Mouse (Mus musculus): Measurements from ENCODE around the gene Cnot1.
"Not testable (repeated sequence)": the region's sequence is repeated elsewhere in the genome, so short reads cannot be mapped to it uniquely, and the experiment has no call there.

Cnot1 gene

DNA sequence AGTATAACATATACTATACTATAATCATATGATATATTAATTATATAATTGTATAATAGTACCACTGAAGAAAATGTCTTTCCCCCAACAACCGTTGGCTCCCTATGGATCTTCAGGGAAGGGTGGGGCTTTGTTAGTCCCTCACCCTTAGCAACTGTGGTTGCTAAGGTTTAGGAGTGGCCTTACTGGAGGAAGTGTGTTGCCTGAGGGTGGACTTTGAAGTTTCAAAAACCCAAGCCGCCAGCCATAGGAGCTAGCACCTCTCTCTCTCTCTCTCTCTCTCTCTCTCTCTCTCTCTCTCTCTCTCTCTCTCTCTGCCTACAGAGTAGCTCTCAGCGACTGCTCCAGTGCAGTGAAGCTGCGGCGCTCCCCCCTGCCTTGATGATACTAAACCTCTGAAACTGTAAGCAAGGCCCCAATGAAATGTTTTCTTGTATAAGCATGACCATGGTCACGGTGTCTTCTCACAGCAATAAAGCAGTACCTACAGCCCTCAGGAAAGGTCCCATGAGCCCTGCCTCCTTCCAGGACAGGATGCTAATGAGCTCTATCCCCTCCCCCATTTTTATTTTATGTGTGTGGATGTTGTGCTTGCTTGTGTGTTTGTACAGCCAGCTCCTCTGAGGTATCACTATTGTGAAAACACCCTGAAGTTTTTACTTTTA, 8.9 kb upstream of the Cnot1 start:
- no peak for DNase-seq

DNA sequence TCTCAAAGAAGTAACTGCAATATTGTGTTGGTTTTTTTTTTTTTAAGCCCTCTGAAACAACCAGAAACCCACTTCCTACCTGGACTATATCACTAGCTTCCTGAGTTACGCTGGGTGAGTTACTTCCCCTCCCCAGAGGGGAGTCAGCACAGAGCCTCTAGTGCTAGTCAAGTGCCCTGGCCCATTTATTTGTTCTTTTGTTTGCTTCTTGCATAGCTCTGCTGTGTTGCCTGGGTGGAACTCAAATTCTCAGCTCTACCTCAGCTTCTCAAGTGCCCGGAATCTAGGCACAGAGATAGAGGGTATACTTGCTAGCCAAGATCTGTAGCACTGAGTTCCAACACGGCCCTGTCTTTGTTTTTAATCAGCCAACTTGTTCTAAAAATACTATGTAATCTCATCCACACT, 2.9 kb upstream of the Cnot1 start:
- DNase-seq = no peak

DNA sequence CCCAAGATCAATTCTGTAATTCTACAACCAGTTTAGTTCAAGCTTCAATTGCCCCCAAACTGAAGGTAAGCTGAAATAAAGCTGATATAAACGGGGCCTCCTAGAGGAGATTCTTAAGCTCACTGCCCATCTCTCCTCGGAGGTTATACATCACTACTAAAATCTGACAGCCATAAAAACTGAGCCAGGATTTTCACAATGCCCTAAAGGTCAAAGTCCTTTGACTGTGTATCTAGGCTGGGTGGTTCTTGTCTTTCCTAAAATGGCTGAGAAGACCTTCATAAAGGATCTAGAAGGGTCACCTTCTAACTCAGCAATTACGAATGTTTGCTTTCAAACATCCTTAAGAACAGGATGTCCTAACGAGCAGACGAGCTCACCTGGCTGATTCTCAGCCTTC, 1.9 kb upstream of the Cnot1 start:
- no peak for DNase-seq

DNA sequence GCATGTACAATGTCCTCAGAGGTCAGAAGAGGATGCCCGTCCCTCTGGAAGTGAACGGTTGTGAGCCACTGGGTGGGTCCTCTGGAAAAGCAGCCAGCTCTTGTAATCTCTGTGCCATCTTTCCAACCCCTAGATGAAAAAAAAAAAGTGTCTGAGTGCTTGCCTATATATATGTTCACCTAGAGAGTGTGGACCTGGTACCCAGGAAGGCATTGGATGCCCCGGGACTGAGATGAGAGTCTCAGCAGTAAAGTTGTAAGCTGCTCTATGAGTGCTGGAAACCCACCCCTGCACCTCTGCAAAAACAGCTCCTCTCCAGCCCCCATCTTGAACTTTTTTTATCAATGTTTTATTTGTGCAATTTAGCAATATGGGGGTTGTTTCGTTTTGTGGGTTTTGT, 1.4 kb upstream of the Cnot1 start:
- no peak for DNase-seq

DNA sequence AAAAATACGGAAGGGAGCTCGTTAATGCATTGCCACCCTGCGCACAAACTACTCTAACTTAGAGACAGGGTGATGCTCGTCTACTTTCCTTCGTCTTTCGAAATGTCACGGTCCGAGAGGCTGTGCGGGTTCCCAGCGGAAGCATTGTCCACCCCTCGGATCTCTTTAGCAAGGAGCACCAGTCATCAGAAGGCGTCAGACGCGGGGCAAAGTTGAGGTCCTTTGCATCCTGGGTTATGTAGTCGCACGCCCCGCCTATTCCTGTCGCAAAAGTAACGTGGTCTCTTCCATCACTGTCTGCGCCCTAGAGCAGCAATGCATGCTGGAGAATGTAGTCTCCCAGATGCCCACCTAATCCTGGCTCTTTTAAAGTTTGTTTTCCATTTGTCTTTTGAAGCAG, 597 bp upstream of the Cnot1 start:
- DNase-seq = peak; percentile 92 to 96

DNA sequence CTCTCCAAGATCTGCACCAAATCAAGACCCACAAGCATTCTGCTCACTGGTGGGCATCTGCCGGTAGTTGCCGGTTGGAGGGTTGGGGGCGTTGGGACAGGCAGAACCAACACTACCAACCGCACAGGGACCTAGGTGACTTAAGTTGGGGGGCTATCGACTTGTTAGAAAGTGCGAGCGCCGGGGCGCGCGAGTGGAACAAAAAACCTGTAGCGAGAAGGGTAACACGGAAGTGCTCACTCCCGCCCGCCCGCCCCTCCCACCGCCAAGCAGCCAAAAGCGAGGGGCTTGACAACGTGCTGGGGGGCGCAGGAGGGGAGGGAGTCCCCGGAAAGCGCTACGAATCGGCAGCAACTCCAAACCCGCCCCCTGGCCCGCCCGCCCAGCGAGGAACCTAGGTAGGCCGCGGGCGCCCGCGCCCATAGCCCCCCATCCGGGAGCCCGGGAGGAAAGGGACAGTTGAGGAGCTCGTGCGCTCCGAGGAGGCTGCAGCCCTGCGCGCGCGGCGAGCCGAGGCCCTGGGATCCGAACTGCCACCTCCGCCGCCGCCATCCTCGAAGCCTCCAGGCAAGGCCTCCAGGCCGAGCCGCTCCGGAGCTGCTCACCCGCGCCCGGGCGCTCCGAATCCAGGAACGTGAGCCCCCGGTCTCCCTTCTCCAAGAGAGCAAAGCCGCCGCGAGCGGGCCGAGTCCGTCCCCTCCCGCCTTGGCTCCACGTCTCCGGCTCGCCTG, 638 bp downstream of the Cnot1 start:
- DNase-seq = peak; percentile 61 to 74

DNA sequence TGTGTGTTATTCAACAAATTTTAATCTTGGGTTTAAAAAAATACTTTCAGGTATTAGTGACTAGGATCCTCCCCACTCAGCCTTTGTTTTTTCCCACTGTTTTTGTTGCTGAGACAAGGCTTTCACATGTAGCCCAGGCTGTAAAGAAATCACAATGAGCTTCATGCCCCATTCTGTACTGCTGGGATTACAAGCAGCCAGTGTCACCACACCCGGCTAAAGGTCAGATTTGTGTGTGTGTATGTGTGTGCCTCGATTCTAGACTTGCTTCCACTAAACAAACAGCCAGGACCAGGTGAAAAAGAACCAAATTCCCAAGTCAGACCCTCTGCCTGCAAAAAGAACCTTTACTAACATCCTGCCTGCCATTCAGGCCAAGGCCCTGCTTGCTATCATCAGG, 1.8 kb downstream of the Cnot1 start:
- no peak for DNase-seq

DNA sequence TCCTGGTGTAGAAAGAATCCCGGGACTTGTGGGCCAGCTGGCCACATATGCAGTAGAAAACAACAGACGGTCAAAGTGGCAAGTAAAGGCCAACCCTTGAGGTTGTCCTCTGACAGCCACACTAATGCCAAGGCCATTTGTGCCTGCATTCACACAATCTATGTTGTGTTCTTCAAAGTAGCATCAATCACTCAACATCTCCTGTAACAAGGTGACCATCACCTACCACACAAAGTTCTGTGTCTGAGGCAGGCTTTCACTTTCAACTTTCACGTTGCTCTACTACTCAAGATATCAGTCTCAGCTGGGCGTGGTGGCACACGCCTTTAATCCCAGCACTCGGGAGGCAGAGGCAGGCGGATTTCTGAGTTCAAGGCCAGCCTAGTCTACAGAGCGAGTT, 5.0 kb downstream of the Cnot1 start:
- no peak for DNase-seq

DNA sequence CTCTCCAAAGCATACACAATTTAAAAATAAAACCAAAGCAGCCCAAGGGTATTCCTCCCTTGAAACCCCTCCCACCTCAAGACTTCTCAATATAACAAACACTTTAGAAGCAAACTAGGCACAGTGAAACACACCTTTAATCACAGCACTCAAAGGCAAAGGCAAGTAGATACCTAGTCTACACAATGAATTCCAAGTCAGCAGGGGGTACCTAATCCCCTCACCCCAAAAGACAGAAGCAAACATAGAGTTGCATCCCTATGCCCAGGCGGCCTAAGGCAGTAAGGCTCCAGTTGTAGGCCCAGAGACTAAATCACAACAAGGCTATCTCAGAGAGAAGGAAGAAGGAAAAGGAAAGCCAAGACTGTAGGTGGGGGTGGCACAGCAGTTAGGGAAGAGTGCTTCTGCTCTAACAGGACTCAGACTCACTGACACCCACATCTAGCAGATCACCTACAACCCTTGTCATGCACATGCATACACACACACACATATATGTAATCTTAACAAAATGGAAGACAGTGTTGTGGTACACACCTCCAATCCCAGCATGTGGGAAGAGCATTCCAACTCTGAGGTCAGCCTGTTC, 5.7 kb downstream of the Cnot1 start:
- DNase-seq = no peak

DNA sequence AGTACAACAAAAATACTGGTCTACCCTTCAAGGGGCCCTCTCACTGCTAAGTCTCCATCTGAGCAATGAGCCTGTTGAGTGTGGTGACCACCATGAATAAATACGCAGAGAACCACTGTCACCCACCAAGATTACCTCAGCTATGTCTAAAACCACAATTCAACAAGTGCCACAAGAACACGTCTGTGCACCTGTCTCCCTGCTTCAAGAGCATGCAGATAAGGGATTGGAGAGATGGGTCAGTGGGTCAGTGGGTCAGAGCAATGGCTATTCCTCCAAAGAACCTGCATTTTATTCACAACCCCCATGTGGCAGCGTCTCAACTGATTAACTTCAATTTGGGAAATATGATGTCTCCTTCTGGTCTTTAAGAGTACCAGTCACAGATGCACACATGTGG, 6.9 kb downstream of the Cnot1 start:
- DNase-seq = no peak

DNA sequence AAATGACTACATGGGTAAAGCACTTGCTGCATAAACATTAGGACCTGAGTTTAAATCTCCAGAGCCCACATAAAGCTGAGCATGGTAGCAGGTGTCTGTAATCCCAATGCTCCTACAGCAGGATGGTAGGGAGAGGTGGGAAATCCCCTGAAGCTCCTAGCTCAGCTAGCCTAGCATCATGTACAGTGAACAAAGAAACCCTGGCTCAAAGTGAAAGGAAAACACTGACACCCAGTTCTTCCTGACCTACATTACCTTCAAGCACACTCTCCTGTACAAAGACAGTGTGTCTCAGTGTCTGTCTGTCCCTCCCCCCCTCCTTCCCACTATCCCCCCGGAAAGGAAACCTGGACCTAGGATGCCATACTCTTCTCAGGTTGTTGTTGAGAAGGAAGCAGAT, 7.4 kb downstream of the Cnot1 start:
- no peak for DNase-seq

DNA sequence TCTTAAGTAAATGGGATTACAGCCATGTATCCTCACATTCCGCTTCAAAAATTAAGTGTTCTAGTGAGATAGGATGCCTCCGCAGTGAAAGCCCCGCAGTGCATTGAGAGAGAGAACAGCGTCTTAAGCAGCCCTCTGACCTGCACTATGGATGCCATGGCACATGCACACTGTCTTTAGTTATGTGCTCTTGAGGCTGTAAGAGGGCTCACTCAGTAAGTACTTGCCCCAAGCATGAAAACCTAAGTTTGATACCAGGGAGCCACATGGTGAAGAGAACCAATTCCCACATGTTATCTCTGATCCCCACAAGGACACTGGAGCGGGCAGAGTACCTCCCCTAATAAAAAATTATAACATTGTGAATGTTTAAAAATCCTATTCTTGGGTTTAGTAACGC, 8.1 kb downstream of the Cnot1 start:
- DNase-seq = no peak

DNA sequence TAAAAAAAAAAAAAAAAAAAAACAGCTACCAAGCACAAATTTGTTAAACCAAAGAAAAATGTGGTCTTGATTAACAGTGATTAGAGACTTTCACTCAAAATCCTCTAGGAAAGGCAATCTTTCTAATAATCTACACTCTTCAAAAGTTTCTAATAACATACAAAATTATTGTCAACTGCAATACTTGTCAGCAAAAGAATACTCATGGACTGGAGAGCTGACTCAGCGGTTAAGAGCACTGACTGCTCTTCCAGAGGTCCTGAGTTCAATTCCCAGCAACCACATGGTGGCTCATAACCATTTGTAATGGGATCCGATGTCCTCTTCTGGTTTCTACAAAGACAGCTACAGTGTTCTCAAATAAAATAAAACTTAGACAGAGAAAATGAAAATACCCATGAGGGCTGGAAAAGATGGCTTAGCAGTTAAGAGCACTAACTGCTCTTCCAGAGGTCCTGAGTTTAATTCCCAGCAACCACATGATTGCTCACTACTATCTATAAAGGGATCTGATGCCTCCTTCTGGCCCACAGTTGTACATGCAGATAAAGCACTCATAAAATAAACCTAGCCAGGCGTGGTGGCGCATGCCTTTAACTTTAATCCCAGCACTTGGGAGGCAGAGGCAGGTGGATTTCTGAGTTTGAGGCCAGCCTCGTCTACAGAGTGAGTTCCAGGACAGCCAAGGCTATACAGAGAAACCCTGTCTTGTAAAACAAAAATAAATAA, 11.8 kb downstream of the Cnot1 start:
- not testable (repeated sequence) for DNase-seq

DNA sequence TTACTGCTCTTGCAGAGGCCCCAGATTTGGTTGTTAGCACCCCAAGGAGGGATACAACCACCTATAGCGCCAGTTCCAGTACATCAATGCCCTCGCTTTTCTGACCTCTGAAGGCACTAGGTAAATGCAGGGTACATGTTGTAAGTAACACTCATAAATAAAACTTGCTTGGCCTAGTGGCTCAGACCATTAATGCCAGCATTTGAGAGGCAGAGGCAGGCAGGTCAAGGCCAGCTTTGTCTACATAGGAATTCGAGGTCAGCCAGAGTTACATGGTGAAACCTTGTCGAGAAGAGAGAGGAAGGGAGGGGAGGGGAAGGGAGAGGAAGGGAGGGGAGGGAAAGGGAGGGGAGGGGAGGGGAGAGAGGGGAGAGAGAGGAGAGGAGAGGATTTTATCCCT, 21.7 kb downstream of the Cnot1 start:
- DNase-seq = no peak

DNA sequence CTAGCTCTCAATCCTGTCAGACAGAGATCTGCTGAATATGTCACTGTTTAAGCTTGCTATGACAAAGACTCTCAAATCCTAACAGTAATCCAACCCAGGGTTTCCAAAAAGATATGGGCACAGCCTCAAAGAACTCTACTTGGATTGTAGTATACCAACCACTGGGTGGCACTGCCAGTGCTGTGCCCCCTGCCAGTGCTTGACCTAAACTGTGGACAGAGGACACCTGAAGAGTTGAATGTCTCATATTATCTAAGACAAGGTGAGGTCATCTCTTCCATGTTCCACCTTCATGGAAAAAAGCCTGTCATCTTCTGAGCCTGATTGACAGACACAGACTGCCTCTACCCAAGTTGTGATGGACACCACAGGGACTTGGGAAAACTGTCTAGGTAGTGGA, 24.6 kb downstream of the Cnot1 start:
- no peak for DNase-seq

DNA sequence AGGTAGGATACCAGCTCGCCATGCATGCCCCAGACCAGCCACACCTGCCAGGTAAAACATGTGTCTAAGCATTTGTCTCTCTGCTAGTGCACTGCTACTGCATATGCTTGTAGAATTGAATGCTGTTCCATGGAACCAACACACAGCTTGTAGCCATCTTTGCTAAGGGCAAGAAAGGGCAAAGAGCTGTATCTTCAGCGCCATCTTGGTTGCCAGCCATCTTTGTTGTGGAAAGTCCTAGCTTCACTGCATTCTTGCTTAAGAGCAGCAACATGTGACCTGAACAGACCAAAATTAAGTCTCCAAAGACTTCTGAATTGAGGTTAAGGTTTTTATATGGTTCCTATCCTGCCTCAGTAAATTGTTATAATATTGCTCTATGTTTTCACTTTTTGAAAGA, 25.5 kb downstream of the Cnot1 start:
- DNase-seq = no peak

DNA sequence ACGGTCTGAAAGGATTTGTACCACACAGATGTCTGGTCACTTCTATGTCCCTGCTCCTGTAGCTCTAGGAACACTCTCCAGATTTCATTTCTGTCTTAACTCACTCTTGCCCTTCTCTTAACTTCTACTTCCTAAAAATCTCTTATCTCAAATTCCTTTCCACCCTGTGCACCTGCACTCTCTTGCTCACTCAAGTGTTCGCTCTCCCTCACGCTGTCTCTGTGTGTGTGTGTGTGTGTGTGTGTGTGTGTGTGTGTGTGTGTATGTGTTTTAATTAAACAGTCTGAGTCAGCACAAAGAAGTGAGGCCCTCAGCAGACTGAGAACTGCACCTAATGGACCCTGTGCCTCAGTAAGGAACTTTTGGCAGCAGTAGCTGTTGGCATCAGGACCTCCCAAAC, 26.2 kb downstream of the Cnot1 start:
- DNase-seq = no peak

DNA sequence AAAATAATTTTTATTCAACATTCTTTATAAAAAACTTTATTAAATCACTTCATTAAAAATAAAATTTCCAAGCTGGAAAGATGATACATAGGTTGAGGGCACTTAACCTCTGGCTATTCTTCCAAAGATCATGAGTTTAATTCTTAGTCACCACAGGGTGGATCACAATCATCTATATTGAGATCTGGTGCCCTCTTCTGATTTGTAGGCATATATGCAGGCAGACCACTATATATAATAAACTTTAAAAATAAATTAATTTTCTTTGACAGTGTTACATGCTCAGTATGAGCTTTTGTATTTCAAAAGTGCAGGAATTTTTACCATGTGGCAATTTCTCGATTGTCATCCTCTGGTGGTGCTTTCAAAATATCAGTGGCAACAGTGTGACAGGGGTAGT, 43.1 kb downstream of the Cnot1 start:
- DNase-seq = no peak

DNA sequence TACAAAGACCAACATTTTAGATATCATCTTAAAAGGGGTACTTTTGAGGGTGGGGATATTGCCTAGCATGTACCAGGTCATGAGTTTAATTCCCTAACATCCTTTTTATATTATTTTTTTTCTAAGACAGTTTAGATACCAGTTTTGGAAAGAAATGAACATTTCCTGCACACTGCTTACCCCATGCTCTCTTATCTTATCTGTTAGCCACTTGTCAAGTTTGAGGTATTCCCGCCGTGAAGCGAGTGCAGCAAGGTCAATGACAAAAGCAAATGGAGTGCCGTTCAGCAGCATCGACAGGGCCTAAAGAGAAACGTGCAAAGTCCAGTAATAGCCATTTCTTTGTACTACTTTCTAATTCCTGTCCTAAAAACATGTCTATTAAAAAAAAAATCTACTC, 46.9 kb downstream of the Cnot1 start:
- no peak for DNase-seq

DNA sequence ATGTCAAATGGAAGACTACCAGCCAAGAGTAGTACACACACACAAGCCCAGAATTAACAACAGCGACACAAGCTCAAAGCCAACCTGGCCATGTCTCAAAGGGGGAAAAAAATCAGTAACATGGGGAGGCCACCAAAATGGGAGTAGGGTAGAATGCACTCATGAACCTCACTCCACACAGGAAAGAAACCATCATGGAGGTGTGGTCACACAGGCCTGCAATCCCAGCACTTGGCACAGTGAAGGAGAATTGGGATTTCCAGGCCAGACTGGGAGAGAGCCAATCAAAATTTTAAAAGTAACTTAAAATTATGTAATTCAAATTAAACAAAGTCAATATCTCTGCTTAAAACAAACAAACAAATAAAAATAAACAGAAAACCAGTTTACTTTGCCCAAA, 55.3 kb downstream of the Cnot1 start:
- no peak for DNase-seq

DNA sequence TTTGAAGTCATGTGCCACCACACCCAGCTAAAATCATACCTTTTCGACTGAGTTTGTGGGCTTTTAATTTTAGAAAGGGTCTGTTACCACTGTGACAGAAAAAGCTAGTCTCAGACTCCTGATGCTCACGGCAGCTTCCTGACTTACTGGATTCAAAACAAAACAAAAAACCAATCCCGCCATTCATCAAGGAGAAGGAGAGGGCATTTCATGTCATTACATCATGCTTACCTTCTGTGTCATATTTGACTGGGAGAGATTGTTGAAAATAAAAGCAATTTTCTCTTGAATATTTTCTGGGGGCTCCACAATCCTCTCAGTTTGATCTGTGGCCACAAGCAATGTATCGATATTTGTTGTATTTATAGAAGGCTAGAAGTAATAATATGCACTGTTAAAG, 59.2 kb downstream of the Cnot1 start:
- no peak for DNase-seq

DNA sequence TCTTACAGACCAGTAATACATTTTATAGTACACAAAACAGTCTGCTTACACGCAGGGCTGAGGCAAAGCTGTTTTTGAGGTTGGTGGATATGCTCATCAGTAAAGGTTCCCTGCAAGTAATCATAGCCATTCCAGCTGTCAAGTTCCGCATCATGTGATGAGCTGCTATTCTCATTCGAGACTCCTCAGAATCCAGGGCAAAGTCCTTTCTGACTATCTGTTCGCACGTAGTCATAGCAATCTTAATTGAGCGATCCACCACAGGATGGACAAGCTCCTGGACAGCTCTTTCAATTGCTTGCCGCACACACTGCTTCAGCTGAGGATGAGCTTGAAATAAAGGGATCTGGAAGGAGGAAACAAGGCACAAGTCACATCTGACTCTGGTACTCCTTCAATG, 65.5 kb downstream of the Cnot1 start:
- DNase-seq = no peak

DNA sequence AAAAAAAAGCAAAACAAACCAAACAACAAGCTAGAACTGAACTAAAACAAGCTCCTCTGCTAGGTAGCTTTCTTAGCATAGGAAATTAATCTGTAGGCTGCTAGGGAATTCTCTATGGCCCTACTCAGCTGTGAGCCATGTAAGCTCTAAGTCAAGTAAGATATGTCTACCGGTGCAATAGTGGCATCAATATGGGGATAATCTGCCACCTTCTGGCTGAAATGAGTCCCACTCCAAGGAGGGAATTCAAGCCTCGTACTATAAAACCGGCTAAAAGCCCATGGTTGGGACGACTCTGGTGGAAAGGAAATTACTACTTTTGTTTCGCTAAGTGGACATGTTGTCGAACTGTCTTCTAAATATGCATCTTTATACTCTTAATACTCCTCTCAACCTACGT, 68.7 kb downstream of the Cnot1 start:
- DNase-seq = no peak

DNA sequence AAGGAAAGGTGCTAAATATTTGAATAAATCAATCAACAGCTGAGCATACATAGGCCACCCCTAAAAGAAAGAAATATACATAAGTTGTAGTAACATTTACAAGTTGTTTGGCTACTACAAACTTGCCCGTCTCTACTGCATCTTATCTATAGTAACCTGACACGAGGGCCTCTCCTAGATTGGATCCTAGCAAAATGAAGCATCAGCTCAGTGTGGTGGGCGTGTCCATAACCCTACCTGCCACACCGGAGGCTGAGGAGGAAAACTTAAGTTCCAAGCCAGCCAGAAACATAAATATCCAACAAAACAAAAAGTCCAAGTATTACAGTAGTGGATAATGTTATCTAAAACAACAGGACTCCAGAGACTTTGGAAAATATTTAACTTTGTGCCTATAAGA, 79.6 kb downstream of the Cnot1 start:
- DNase-seq = no peak

Measured in kidney, postnatal 4 days (tissue).